Mouse (Mus musculus) bone marrow, adult 2 months (tissue): Measurements from ENCODE around the gene Tpte. TPM values are rescaled to one million over a fixed set of nuclear protein-coding genes. Genes with fewer than 3 reads are reported as not detected.

Experiments
- H3K27ac ChIP-seq: fragments of 200-500 bp; 2 replicates; pipeline ENCODE4 v1.5.1; 2012; ENCODE audit warnings: low read depth, mild to moderate bottlenecking, control low read depth, inconsistent platforms, low read length; ENCODE audit not compliant: control insufficient read depth, poor library complexity, insufficient read depth
- H3K4me1 ChIP-seq: fragments of 200-500 bp; 2 replicates; pipeline ENCODE4 v1.6.1; 2011; ENCODE audit warnings: low read length; ENCODE audit not compliant: control insufficient read depth, insufficient read depth
- H3K4me3 ChIP-seq: fragments of 200-500 bp; replicated peaks from 2 replicates; pipeline ENCODE3; 2011; ENCODE audit warnings: mild to moderate bottlenecking, low read depth, low read length, control low read depth; ENCODE audit not compliant: control insufficient read depth
- CTCF ChIP-seq: fragments of 200-500 bp; IDR thresholded peaks from 2 replicates; pipeline ENCODE4 v1.5.1; 2011; ENCODE audit warnings: low read length, control low read depth; ENCODE audit not compliant: control insufficient read depth, insufficient read depth
- POLR2A ChIP-seq: fragments of 200-500 bp; IDR thresholded peaks from 2 replicates; pipeline ENCODE4 v1.6.1; 2011; ENCODE audit warnings: low read depth, mild to moderate bottlenecking, control low read depth, low read length, borderline replicate concordance; ENCODE audit not compliant: control insufficient read depth
- WGBS: fragments of 180-500 bp; shearing (Covaris S2); methylation state at CpG from one replicate; pipeline ENCODE4 v1.1.7; 2018; 5-methylcytosine and 5-hydroxymethylcytosine counted together
- polyA plus RNA-seq: library from polyadenylated mRNA; stranded (reverse); fragments of >200 nt; gene quantifications from 2 replicates; pipeline ENCODE4 v1.2.4, GENCODE M21; 2011; ENCODE audit warnings: low replicate concordance; ENCODE audit not compliant: missing spikeins, insufficient read depth, insufficient read length

Gene Tpte
- not detected in 2 replicates for polyA plus RNA-seq

- WGBS, result 54% methylated on average over 2 of the region's 2 CpGs
- no peak within 1 kb of the TSS for H3K4me3 ChIP-seq
- H3K4me1 ChIP-seq, result no peaks in the 10 kb centered on the region
- no peak for TF ChIP-seq POLR2A
- TF ChIP-seq CTCF, result no peak
- no peak within 1 kb of the TSS for H3K27ac ChIP-seq
Observed at GRCm38 (mm10) chr8:22282999-22283491, at the start of gene Tpte. TSS of gene Tpte (plus strand) at chr8:22283441.

GRCm38 (mm10) chr8:22242986-22243385, 40.3 kb upstream of the Tpte start:
- TF ChIP-seq CTCF (no peak), POLR2A (no peak)
- Histone ChIP-seq H3K4me1 (no peaks in the 10 kb centered on the region), H3K4me3 (no peak overlapping the region), H3K27ac (no peak overlapping the region)
- 88% methylated on average over 9 of the region's 9 CpGs for WGBS

- TF ChIP-seq POLR2A (no peak), CTCF (no peak)
- Histone ChIP-seq H3K4me3 (no peak overlapping the region), H3K27ac (no peak overlapping the region), H3K4me1 (no peaks in the 10 kb centered on the region)
- WGBS, result 45% methylated on average over 1 of the region's 1 CpGs
Observed at GRCm38 (mm10) chr8:22245663-22246062, 37.6 kb upstream of the Tpte start.

- WGBS, result 88% methylated on average over 12 of the region's 12 CpGs
- Histone ChIP-seq H3K4me3 (no peak overlapping the region), H3K4me1 (no peaks in the 10 kb centered on the region), H3K27ac (no peak overlapping the region)
- TF ChIP-seq CTCF (no peak), POLR2A (no peak)
Observed at GRCm38 (mm10) chr8:22247956-22248355, 35.3 kb upstream of the Tpte start.

GRCm38 (mm10) chr8:22249080-22249479, 34.2 kb upstream of the Tpte start:
- TF ChIP-seq POLR2A (no peak), CTCF (no peak)
- WGBS, result 50% methylated on average over 9 of the region's 9 CpGs
- Histone ChIP-seq H3K4me3 (no peak overlapping the region), H3K27ac (no peak overlapping the region), H3K4me1 (no peaks in the 10 kb centered on the region)

- TF ChIP-seq POLR2A (no peak), CTCF (no peak)
- no peak overlapping the region for H3K4me3 ChIP-seq
- no peaks in the 10 kb centered on the region; the same call in 1 of the 2 replicates for H3K4me1 ChIP-seq
- 89% methylated on average over 18 of the region's 18 CpGs for WGBS
- H3K27ac ChIP-seq, result no peak overlapping the region
Observed at GRCm38 (mm10) chr8:22258946-22259450, 24.2 kb upstream of the Tpte start.

- Histone ChIP-seq H3K27ac (no peak overlapping the region), H3K4me3 (no peak overlapping the region), H3K4me1 (no peaks in the 10 kb centered on the region; the same call in 1 of the 2 replicates)
- 78% methylated on average over 12 of the region's 12 CpGs for WGBS
- TF ChIP-seq POLR2A (no peak), CTCF (no peak)
Observed at GRCm38 (mm10) chr8:22259531-22259930, 23.7 kb upstream of the Tpte start.

GRCm38 (mm10) chr8:22260091-22260722, 23.0 kb upstream of the Tpte start:
- Histone ChIP-seq H3K4me3 (no peak overlapping the region), H3K27ac (no peak overlapping the region), H3K4me1 (no peaks in the 10 kb centered on the region; the same call in 1 of the 2 replicates)
- TF ChIP-seq POLR2A, result no peak
- TF ChIP-seq CTCF, result no peak
- 29% methylated on average over 9 of the region's 9 CpGs for WGBS
